Mouse (Mus musculus) kidney, adult 9 months (tissue): Measurements from ENCODE around the gene Olfr187.
"Not testable (repeated sequence)": the region's sequence is repeated elsewhere in the genome, so short reads cannot be mapped to it uniquely, and the experiment has no call there.

Source experiments
- DNase-seq: peaks from one replicate; pipeline ENCODE4 v3.0.0; 2022

Gene Olfr187

DNA sequence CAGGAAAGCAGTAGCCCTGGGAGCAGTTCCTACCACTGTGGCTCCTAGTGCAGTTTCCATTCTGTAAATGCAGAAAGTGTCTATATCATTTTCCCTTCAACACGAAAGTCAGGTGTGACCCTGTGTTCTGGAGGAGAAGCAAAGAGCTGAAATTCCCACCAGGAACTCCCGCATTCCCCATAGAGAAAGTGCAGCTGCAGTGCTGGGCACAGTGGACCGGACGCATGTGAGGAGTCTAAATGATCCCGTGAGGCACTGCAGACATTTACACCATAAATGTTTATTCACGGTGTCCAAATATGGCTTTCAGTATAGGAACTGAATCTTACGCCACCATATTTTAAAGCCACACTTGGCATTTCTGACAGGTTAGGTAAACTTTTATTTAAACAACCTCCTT is at the start of gene Olfr187:
Olfr187 (minus strand) TSS at position 58 of the 400 bp plus-strand sequence.
- no peak for DNase-seq

DNA sequence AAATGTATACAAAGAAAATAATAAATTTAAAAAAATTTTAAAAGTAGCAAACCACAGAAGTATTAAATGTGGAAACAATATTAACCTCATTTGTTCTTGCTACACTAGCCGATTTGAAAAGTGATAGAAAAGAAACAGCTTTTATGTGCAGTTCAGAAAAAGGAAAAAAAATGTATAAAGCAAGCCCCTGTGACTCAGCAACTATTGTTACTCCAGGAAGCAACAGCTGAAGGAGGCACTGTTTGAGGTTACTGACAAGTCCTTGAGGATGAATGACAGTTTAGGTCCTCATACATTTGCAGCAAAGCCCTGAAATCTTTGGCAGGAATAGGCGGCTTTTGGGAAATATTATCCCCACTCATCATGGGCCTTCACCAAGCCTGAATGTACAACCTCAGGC is 41.5 kb upstream of the Olfr187 start:
- not testable (repeated sequence) for DNase-seq

DNA sequence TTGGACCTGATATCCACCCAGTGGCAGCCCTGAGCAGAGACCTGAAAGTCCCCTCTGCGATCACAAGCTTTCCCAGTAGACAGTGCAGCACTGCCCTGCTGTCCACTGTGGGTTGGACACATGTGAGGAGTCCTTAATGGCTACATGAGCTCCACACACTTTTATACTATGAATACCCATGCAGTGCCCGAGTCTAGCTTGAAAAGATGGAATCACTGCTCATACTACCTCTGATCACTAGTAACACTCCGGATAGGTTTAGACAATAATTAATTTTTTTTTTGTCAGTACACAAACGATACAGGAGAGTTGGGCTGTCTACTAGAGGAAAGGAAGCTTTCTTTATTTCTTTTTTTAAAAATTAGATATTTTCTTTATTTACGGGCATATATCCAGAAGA is 38.3 kb upstream of the Olfr187 start, which contains the start of gene Olfr190:
Olfr190 (minus strand) TSS at position 101 of the 400 bp plus-strand sequence.
- DNase-seq: no peak

DNA sequence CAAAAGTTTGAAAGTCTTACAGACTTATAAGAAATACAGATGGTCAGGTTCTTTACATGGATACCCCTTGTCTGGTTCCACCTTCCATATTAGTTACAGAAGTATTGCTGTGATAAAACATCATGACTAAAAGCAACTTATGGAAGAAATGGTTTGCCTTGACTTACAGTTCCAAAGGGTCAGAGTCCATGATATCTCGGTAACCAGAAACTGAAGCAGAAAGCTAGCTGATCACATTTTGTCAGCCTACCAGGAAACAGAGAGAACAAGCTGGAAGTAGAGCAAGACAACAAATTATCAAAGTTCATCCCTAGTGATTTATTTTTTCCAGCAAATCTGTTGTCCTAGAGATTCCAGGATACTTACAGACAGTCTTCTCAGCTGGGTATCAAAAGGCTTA is 34.0 kb upstream of the Olfr187 start:
- DNase-seq: no peak

DNA sequence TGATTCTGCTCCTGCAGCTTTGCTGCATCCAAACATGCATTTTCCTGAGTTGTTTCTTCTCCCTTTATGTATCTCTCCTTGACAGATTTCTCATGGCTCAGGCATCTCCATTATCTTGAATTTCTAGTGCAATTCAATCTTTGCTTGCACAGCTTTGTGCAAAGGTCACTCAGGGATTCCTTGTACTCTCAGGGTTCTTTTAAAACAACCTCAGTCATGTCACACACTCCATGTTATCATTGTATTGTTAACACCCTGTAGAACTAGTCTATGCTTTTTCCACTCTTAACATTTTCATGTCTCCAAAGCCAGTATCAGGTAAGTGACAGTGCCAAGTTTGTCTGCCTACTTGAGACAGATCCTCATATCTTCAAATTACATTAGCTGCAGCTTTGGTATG is 32.2 kb upstream of the Olfr187 start:
- DNase-seq: no peak

DNA sequence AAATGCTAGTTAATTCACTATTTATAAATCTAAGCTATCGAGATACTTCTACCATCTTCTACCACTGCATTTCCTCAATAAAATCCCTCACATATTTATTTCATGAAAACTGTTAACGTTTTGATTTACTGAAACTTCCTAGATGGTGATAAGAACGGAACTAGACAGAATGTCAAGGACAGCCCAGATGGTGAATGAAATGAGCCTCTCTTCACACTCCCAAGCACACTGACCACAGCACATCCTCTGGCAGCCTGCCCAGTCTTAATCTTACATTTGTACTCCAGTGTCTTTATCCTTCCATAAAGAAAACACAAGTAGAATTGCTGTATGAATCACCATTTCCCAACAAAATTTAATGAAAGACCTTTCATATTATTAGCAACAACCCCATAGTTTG is 22.8 kb upstream of the Olfr187 start:
- DNase-seq: not testable (repeated sequence)

DNA sequence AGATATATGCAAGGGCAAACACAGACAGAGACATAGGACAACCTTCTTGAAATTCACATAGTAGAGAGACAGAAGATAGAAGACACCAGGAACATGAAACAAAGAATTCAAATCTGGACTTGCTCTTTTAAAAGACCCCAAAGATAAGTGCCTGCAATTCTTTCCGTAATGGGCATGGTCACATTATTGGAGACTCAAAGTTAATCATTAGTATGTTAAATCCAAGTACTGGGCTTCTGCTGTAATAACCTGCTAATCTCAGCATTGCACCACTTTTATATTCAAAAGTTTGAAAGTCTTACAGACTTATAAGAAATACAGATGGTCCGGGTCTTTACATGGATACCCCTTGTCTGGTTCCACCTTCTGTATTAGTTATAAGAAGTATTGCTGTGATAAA is 9.7 kb upstream of the Olfr187 start:
- DNase-seq: not testable (repeated sequence)

DNA sequence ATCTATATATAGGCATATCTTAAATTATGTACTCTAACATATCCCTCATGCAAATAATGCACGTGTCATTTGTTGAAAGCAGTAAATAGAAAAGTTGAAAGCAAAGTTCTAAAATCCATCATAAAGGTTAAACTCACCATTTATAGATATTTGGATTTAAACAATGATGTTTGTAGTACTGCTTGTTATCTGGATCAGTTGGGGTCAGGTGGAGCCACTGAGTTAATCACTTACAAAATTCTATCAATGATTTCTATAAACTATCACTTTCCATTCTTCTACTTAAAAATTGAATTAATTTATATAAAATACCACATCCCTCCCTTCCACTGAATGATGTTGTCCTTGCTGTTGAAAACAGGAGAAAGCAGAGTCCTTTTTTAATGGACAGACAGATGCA is 9.3 kb upstream of the Olfr187 start:
- no peak for DNase-seq

DNA sequence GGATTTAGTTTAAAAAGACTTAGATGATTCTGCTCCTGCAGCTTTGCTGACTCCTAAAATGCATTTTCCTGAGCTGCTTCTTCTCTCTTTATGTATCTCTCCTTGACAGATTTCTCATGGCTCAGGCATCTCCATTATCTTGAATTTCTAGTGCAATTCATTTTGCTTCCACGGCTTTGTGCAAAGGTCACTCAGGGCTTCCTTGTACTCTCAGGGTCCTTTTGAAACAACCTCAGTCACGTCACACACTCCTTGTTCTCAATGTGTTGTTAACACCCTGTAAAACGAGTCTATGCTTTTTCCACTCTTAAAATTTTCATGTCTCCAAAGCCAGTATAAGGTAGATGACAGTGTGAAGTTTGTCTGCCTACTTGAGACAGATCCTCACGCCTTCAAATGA is 8.0 kb upstream of the Olfr187 start:
- DNase-seq: no peak

DNA sequence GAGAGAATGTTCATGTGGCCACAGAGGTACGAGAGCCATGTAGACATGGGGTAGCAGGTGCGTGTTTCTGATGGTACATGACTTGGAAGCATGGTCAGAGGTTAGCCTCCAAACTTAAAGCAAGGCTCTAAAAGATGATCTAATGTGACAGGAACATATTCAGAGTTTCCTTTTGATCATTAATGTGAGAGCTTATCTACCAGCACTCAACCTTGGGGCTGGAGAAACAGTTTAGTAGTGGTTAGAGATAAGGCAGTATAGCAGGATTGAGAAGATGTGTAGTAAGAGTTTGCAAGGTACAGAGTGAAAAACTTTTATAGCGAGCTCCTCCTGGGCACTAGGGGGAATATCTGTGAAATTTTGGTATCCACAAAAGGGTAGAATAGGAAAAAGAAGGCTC is 6.3 kb upstream of the Olfr187 start:
- DNase-seq: no peak

DNA sequence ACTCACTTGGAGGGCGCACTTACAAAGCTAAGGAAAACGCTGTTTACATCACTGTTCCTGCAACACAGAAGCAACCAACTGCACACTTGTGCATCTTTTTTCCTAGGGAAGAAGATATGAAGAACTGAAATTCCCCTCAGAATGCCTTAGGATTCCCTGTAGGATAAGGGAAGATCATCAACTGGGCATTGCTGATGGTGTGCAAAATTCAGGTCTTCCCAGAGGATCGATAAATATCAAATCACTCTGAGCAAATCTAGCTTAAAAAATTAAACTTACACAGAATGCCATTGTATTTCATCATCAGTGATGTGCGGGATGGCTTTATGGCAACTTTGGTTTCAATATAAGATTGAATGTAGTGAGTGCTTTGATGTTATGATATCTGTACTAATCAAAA is 9.4 kb downstream of the Olfr187 start, which contains the start of gene Olfr186:
Olfr186 (minus strand) TSS at position 101 of the 400 bp plus-strand sequence.
- DNase-seq: no peak

DNA sequence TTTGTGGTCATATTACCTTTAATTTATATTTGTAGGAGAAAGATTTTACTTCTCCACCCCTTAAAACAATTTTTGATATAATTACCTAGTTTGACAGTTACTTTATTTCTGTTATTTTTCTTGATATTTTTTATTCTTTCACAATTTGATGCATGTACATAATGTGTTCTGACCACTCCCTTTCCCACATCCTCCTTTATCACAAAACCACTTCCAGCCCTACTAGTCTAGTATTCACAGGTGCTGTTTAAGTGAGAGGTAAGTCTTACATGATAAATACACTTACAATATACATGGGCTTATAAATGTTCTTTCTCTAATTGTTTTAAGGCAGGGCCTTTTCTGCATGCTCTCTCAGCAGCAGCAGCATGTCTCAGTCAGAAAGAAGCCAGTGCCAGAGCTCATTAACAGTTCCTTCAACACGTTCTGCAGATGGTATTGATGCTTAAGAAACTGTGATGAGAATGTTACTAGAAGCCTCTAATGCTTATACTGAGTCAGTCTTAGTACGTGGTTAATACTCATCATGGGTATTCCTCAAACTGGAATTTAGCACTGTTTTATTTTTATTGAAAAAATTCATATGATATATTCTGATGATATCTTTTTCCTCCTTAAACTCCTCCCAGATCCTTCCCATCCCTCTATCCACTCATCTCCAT is 26.1 kb downstream of the Olfr187 start:
- DNase-seq: no peak

DNA sequence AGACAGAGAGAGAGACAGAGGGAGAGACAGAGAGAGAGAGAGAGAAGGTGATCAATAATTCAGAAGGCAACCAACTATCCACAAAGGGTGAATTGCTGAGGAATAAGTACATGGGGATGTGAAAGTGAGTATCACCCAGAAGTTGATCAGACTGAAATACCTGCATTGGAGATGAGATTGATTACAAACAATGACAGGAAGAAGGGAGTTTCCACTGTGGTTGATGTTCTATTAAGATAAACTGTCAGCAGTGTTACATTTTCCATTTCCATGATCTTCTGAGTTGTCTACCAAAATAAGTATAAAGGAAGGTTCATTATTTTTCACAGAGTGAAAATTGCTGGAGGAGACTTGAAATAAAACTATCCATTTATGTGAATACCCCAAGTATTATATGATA is 32.4 kb downstream of the Olfr187 start:
- no peak for DNase-seq

DNA sequence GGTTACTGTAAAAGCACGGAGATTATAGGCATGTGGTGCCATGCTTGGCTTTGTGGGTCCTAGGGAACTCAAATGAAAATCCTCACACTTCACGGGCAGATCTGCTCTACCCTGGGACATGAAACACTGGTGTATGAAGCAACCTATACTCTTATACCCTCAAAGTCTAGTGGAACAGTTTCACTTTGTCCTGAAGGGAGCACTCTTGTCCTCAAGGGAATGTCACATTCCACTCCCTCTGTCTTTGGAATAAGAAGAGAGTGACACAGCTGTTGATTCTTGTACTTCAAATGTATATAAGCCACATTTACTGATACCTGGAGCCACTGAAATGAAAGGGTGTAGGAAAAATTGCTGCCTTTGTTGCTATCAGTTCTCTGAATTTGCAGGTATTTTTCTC is 44.5 kb downstream of the Olfr187 start, which contains the start of gene Olfr183:
Olfr183 (plus strand) TSS at position 301 of the 400 bp plus-strand sequence.
- no peak for DNase-seq
